Mouse (Mus musculus) limb, embryonic 13.5 days (tissue): ENCODE results near the gene Lep. TPM values are rescaled to one million over a fixed set of nuclear protein-coding genes. Genes with fewer than 3 reads are reported as not detected.

Experiments
- ATAC-seq: fragments of 200-750 bp; cut with Nextera tagmentation; 2 replicates; pipeline ENCODE4 v1.8.0; 2017; ENCODE audit warnings: low read depth, moderate number of reproducible peaks, moderate TSS enrichment; ENCODE audit not compliant: low FRiP score
- H3K27ac ChIP-seq: fragments of 300-500 bp; sonication (generic); 2 replicates; pipeline ENCODE4 v1.5.1; 2015; ENCODE audit warnings: inconsistent platforms, mild to moderate bottlenecking, moderate library complexity
- H3K27me3 ChIP-seq: fragments of 300-500 bp; sonication (generic); 2 replicates; pipeline ENCODE4 v1.6.1; 2015; ENCODE audit warnings: mild to moderate bottlenecking, inconsistent platforms
- H3K36me3 ChIP-seq: fragments of 300-500 bp; sonication (generic); 2 replicates; pipeline ENCODE4 v1.6.1; 2015; ENCODE audit warnings: inconsistent platforms, mild to moderate bottlenecking, moderate library complexity
- H3K4me1 ChIP-seq: fragments of 300-500 bp; sonication (generic); 2 replicates; pipeline ENCODE4 v1.6.1; 2015; ENCODE audit warnings: inconsistent platforms
- H3K4me2 ChIP-seq: fragments of 300-500 bp; sonication (generic); replicated peaks from 2 replicates; pipeline ENCODE4 v1.6.1; 2015; ENCODE audit warnings: inconsistent platforms, mild to moderate bottlenecking, moderate library complexity
- H3K4me3 ChIP-seq: fragments of 300-500 bp; sonication (generic); 2 replicates; pipeline ENCODE4 v1.5.1; 2015; ENCODE audit warnings: moderate library complexity, mild to moderate bottlenecking, inconsistent platforms
- H3K9ac ChIP-seq: fragments of 300-500 bp; sonication (generic); 2 replicates; pipeline ENCODE4 v1.6.1; 2015; ENCODE audit warnings: mild to moderate bottlenecking, inconsistent platforms
- H3K9me3 ChIP-seq: fragments of 300-500 bp; sonication (generic); 2 replicates; pipeline ENCODE4 v1.6.1; 2016; ENCODE audit warnings: inconsistent platforms
- WGBS: fragments of 180-500 bp; shearing (Covaris S2); methylation state at CpG from one replicate; pipeline ENCODE4 v1.1.7; 2015; 5-methylcytosine and 5-hydroxymethylcytosine counted together
- polyA plus RNA-seq: library from polyadenylated mRNA; unstranded; fragments of >200 nt; fragmentation: Nextera tagmentation; extraction: Ambion mirVana; gene quantifications from 2 replicates; pipeline ENCODE4 v1.2.1, GENCODE M21; 2015

Lep gene
- polyA plus RNA-seq, 1 experiment from 2014 or later, result not detected

DNA sequence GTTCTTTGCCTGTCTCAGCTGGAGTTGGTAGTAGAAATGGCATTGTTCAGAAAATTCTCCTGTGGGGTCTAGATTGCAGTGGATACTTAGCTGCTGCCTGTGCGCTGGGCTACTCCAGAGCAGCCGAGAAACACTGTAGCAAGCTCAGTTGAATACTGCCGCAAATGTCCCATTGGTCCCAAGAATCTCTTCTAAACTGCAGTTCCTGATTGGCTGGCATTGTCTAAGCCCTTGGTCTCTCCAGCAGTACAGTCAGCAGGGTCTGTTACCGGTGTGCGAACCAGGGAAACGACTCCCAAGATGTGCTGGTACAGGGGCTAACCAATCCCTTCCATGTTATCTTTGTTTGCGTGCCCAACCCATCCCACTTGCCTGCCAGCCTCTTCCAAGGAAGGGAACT, 32.2 kb downstream of the Lep start:
- H3K36me3 ChIP-seq, result no peaks in the 10 kb centered on the region
- H3K4me3 ChIP-seq, result no peak overlapping the region
- no peaks in the 10 kb centered on the region for H3K27me3 ChIP-seq
- H3K27ac ChIP-seq, result no peak overlapping the region
- H3K9ac ChIP-seq, result no peak overlapping the region
- 0 out of 2 replicates have a peak, but pooled peaks cover 4% of the 10 kb centered on the region for H3K4me1 ChIP-seq
- no peak for ATAC-seq
- no peak overlapping the region for H3K4me2 ChIP-seq
- peaks cover 18% of the 10 kb centered on the region for H3K9me3 ChIP-seq
- 86% methylated on average over 7 of the region's 7 CpGs for WGBS

- H3K4me1 ChIP-seq, result 0 out of 2 replicates have a peak, but pooled peaks cover 4% of the 10 kb centered on the region
- no peaks in the 10 kb centered on the region for H3K36me3 ChIP-seq
- no peak overlapping the region for H3K27ac ChIP-seq
- H3K4me3 ChIP-seq, result no peak overlapping the region
- no peak overlapping the region for H3K9ac ChIP-seq
- H3K9me3 ChIP-seq, result peaks cover 18% of the 10 kb centered on the region
- H3K27me3 ChIP-seq, result no peaks in the 10 kb centered on the region
- H3K4me2 ChIP-seq, result no peak overlapping the region
- ATAC-seq, result no peak
- WGBS, result 59% methylated on average over 11 of the region's 11 CpGs
These were observed 32.9 kb downstream of the Lep start for GRCm38 (mm10) chr6:29092904-29093303.

- no peaks in the 10 kb centered on the region for H3K4me1 ChIP-seq
- H3K36me3 ChIP-seq, result no peaks in the 10 kb centered on the region
- 76% methylated on average over 14 of the region's 14 CpGs for WGBS
- H3K4me3 ChIP-seq, result no peak overlapping the region
- H3K27me3 ChIP-seq, result no peaks in the 10 kb centered on the region
- H3K9me3 ChIP-seq, result peaks cover 3% of the 10 kb centered on the region; the same call in 1 of the 2 replicates
- no peak overlapping the region for H3K9ac ChIP-seq
- no peak overlapping the region for H3K27ac ChIP-seq
- H3K4me2 ChIP-seq, result no peak overlapping the region
- no peak for ATAC-seq
These were observed 39.6 kb downstream of the Lep start for GRCm38 (mm10) chr6:29099536-29100170.

DNA sequence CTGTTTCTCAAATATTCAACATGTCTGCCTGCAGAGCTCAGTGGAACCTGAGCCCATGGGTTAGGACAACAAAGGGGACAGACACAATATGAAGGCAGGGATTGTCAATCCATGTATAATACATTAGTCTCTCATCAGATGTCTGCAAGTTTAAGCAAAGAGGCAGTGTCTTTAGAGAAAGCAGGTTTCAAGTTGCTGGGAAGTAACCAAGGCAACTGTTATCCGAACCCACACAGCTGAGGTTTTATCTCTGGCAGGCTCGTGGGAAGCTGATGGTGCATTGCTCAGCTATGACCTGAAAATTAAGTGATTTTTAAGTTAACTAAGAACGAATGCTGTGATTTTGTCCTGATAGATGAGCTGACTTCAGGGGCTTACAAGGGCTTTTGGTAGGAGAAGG, 40.4 kb downstream of the Lep start:
- no peaks in the 10 kb centered on the region for H3K27me3 ChIP-seq
- H3K27ac ChIP-seq, result no peak overlapping the region
- 36% methylated on average over 3 of the region's 3 CpGs for WGBS

DNA sequence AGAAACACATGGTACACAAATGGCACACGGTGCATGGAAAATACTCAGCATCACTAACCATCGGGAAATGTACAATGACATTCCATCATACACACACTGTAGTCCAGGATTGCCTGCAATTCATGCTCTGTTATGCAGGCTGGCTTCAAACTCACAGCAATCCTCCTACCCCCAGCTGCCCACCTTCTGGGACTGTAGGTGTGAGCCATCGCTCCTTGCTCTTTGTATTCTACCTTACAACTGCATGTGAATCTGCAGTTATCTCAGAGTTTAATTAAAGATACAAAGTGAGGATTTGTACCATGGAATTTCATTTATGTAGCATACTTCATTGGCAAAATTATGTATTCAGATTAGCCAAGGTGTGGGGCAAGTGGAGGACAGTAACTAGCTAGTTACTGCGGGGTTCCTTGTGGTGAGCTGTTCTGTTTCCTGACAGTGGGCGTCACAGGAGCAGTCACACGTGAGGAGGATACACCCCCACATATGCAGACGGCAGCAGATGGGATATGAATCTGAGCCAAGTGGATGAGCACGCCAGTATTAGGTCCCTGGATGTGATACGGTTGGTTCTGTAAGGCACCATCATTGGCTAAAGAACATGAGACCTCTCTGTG, 41.3 kb downstream of the Lep start:
- Histone ChIP-seq H3K9ac (no peak overlapping the region), H3K4me1 (no peaks in the 10 kb centered on the region), H3K4me2 (no peak overlapping the region), H3K4me3 (no peak overlapping the region), H3K9me3 (peaks cover 3% of the 10 kb centered on the region; the same call in 1 of the 2 replicates), H3K36me3 (no peaks in the 10 kb centered on the region), H3K27me3 (no peaks in the 10 kb centered on the region), H3K27ac (no peak overlapping the region)
- ATAC-seq, result no peak
- WGBS, result 82% methylated on average over 9 of the region's 9 CpGs

More for the DNA sequence above, 40.4 kb downstream of the Lep start:
- no peak overlapping the region for H3K9ac ChIP-seq
- no peaks in the 10 kb centered on the region for H3K36me3 ChIP-seq
- H3K4me1 ChIP-seq, result no peaks in the 10 kb centered on the region
- no peak overlapping the region for H3K4me3 ChIP-seq
- no peak; the same call in 1 of the 2 replicates for ATAC-seq
- H3K9me3 ChIP-seq, result peaks cover 3% of the 10 kb centered on the region; the same call in 1 of the 2 replicates
- H3K4me2 ChIP-seq, result no peak overlapping the region

DNA sequence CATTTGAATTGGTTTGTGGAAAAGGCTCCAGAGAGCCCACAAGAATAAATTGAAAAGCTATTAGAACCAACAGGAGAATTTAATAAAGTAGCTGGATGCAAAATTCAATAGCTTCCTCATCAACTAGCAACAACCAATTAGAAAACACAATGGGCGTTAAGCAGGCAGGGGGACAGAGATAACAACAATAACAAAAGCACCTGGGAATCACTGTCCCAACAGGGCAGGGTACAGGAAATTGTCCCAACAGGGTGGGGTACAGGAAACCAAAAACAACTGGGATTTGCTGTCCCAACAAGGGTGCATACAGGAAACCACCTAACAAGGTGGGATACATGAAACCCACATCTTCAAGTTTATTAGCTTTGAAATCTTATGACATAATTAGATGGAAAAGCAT, 48.4 kb downstream of the Lep start:
- H3K9me3 ChIP-seq, result peaks cover 15% of the 10 kb centered on the region
- H3K4me3 ChIP-seq, result no peak overlapping the region
- ATAC-seq, result no peak
- H3K36me3 ChIP-seq, result no peaks in the 10 kb centered on the region
- 69% methylated on average over 1 of the region's 1 CpGs for WGBS
- H3K4me1 ChIP-seq, result no peaks in the 10 kb centered on the region
- no peaks in the 10 kb centered on the region for H3K27me3 ChIP-seq
- H3K4me2 ChIP-seq, result no peak overlapping the region
- no peak overlapping the region for H3K9ac ChIP-seq
- no peak overlapping the region for H3K27ac ChIP-seq

DNA sequence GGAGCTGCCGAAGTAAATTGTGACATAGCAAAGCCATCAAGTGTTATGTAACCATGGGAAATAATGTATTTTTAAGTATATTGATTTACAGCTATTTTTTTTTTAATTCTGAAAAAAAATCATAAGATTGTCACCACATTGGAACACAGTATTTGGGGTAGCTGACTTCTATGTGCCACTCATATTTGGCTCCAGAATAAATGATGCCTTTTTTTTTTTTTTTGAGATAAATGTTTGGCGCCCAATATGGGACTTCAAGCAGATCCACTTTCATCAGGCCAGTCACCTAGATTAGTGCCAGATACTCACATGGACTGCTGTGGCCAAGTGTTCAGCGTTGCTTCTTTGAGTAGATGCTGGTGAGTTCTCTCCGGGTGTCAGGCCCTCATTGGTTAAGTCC, 51.5 kb downstream of the Lep start:
- no peak overlapping the region for H3K4me2 ChIP-seq

GRCm38 (mm10) chr6:29115756-29116155, 55.7 kb downstream of the Lep start:
- Histone ChIP-seq H3K9me3 (peaks cover 15% of the 10 kb centered on the region), H3K36me3 (no peaks in the 10 kb centered on the region), H3K9ac (no peak overlapping the region), H3K4me3 (no peak overlapping the region), H3K27me3 (no peaks in the 10 kb centered on the region), H3K27ac (no peak overlapping the region), H3K4me1 (peaks cover 10% of the 10 kb centered on the region; the same call in 1 of the 2 replicates), H3K4me2 (no peak overlapping the region)
- ATAC-seq, result no peak
- 74% methylated on average over 7 of the region's 7 CpGs for WGBS

More for the DNA sequence above, 51.5 kb downstream of the Lep start:
- Histone ChIP-seq H3K27me3 (no peaks in the 10 kb centered on the region), H3K9ac (no peak overlapping the region), H3K36me3 (no peaks in the 10 kb centered on the region), H3K9me3 (peaks cover 15% of the 10 kb centered on the region), H3K4me1 (no peaks in the 10 kb centered on the region), H3K27ac (no peak overlapping the region), H3K4me3 (no peak overlapping the region)
- no peak for ATAC-seq
- 88% methylated on average over 4 of the region's 4 CpGs for WGBS

- Histone ChIP-seq H3K4me2 (no peak overlapping the region), H3K27ac (no peak overlapping the region), H3K9ac (no peak overlapping the region), H3K4me1 (peaks cover 10% of the 10 kb centered on the region; the same call in 1 of the 2 replicates), H3K27me3 (no peaks in the 10 kb centered on the region), H3K4me3 (no peak overlapping the region), H3K9me3 (no peaks in the 10 kb centered on the region), H3K36me3 (peaks cover 4% of the 10 kb centered on the region; the same call in 1 of the 2 replicates)
- no peak for ATAC-seq
- WGBS, result 64% methylated on average over 7 of the region's 7 CpGs
These were observed 57.5 kb downstream of the Lep start for GRCm38 (mm10) chr6:29117417-29118104.

DNA sequence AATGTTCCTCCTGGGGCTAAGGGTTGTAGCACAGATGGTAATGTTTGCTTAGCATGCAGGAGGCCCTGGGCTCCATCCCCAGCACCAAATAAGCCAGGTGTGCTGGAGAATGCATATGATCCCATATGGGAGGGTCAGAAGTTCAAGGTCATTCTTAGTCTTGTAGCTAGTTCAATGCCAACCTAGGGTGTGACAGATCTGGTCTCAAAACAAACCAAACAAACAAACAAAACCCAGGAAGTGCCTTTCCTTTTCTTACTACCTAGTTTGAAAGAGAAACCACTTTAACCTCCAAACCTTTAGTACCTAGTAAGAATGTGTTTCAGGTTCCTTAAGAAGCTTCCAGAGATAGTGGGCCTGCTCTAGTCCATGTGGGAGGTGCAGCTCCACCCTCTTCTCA, 58.2 kb downstream of the Lep start:
- no peak overlapping the region for H3K9ac ChIP-seq
- no peak overlapping the region for H3K4me3 ChIP-seq
- peaks cover 9% of the 10 kb centered on the region; the same call in 1 of the 2 replicates for H3K36me3 ChIP-seq
- H3K27ac ChIP-seq, result no peak overlapping the region
- no peak overlapping the region for H3K4me2 ChIP-seq
- no peak for ATAC-seq
- no peaks in the 10 kb centered on the region for H3K9me3 ChIP-seq
- peaks cover 10% of the 10 kb centered on the region; the same call in 1 of the 2 replicates for H3K4me1 ChIP-seq
- H3K27me3 ChIP-seq, result no peaks in the 10 kb centered on the region

DNA sequence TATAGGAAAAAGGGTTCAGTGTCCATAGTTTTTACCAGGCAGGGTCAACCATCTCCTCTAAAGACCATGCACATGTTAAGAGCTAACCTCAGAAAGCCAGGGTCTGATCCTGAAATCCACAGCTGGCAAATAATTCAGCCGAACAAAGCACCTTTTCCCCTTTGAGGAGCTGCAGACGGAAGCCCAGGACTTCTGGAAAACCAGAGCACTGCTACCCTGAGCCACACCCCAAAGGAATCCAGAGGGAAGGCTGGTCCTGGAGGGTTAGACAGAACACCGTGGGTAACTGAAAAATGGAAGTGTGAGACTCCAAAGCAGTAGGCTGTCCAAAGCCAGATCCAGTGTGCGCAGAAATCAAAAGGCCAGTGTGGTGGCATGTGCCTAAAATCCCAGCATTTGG, 58.9 kb downstream of the Lep start:
- Histone ChIP-seq H3K27me3 (no peaks in the 10 kb centered on the region), H3K4me3 (no peak overlapping the region), H3K9me3 (no peaks in the 10 kb centered on the region), H3K36me3 (peaks cover 16% of the 10 kb centered on the region), H3K4me2 (no peak overlapping the region), H3K4me1 (peaks cover 10% of the 10 kb centered on the region; the same call in 1 of the 2 replicates), H3K9ac (no peak overlapping the region), H3K27ac (no peak overlapping the region)
- WGBS, result 52% methylated on average over 4 of the region's 4 CpGs
- ATAC-seq, result no peak

DNA sequence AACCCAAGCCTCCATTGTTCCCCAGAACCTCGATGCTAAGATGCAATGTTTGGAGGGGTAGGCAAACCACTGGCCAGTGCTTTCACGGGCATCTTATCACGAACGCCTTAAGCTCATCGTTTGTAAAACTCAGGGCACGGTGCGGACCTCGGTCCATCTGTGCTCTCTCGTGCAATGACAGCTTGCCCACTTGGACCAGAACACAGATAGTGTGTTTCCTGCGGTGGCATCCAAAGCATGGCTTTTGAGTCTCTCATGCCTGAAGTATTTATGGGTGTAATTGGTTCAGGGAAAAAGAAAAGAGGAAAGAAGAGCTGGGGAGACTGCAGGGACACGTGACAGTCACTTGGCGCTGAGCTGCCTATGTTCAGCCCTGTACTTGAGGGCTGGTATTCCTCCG, 60.0 kb downstream of the Lep start:
- Histone ChIP-seq H3K9me3 (no peaks in the 10 kb centered on the region), H3K9ac (no peak overlapping the region), H3K4me3 (no peak overlapping the region), H3K4me2 (no peak overlapping the region), H3K27me3 (no peaks in the 10 kb centered on the region), H3K4me1 (peaks cover 10% of the 10 kb centered on the region; the same call in 1 of the 2 replicates), H3K36me3 (peaks cover 24% of the 10 kb centered on the region), H3K27ac (no peak overlapping the region)
- ATAC-seq, result no peak
- WGBS, result 91% methylated on average over 13 of the region's 13 CpGs
